Mouse (Mus musculus): ENCODE measurements around the gene Ubald1. TPM values are rescaled to one million over a fixed set of nuclear protein-coding genes. Genes with fewer than 3 reads are reported as not detected.
A peak's percentile ranks its signal among the peaks of the same experiment; 100 is the strongest.

Ubald1 gene
- polyA plus RNA-seq, 1 experiment, result 39.2 TPM

DNA sequence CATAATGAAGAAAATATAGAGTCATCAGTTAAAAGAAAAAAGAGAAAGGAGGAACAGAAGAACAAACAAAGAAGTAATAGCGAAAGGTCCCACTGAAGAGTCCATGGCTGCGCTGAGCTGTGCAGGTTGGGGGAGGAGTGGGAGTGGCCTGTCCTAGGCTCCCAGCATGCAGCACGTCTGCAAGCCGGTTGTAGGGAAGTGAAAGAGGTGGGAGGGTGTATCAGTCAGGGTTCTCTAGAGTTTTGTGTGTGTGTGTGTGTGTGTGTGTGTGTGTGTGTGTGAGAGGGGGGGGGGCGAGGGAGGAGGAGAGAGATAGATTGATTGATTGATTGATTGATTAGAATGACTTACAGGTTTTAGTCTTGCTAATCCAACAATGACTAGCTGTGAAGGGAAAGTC is 27.9 kb upstream of the Ubald1 start:
- H3K36me3 ChIP-seq (ENCODE audit: control insufficient read depth, insufficient read depth, low read length), result peaks cover 1% of the 10 kb centered on the region
- no peak overlapping the region for H3K4me3 ChIP-seq (ENCODE audit: insufficient read depth, low read depth, low read length)
- no peaks in the 10 kb centered on the region for H3K27me3 ChIP-seq (replicated peaks; ENCODE audit: control insufficient read depth, insufficient read depth, low read length)
- H3K4me1 ChIP-seq (ENCODE audit: control insufficient read depth, insufficient read depth, low read length), result peaks cover 32% of the 10 kb centered on the region; the same call in 1 of the 2 replicates
- no peak for TF ChIP-seq POLR2A (IDR thresholded peaks at IDR 0.05; ENCODE audit: low read depth, low read length)
- TF ChIP-seq CTCF (conservative IDR thresholded peaks at IDR 0.05; ENCODE audit: insufficient read depth, insufficient read length, low read depth, low read length), result no peak
- no peak overlapping the region for H3K27ac ChIP-seq (ENCODE audit: insufficient read depth, low read depth, low read length)
- 56% methylated on average over 5 of the region's 5 CpGs for WGBS
- no peak for DNase-seq

- Histone ChIP-seq H3K4me1 (ENCODE audit: control insufficient read depth, insufficient read depth, low read length) (peaks cover 34% of the 10 kb centered on the region; the same call in 1 of the 2 replicates), H3K27ac (ENCODE audit: insufficient read depth, low read depth, low read length) (0 out of 2 replicates have a peak overlapping the region, but pooled peaks have one; percentile 18), H3K4me3 (ENCODE audit: insufficient read depth, low read depth, low read length) (no peak overlapping the region), H3K27me3 (replicated peaks; ENCODE audit: control insufficient read depth, insufficient read depth, low read length) (no peaks in the 10 kb centered on the region), H3K36me3 (ENCODE audit: control insufficient read depth, insufficient read depth, low read length) (peaks cover 1% of the 10 kb centered on the region)
- no peak for TF ChIP-seq CTCF (conservative IDR thresholded peaks at IDR 0.05; ENCODE audit: insufficient read depth, insufficient read length, low read depth, low read length)
- no peak for TF ChIP-seq POLR2A (IDR thresholded peaks at IDR 0.05; ENCODE audit: low read depth, low read length)
- peak; percentile 75 for DNase-seq
- WGBS, result 24% methylated on average over 2 of the region's 2 CpGs
Observed at GRCm38 (mm10) chr16:4907386-4907785, 27.3 kb upstream of the Ubald1 start.

- Histone ChIP-seq H3K36me3 (ENCODE audit: control insufficient read depth, insufficient read depth, low read length) (peaks cover 1% of the 10 kb centered on the region; the same call in 1 of the 2 replicates), H3K4me3 (ENCODE audit: insufficient read depth, low read depth, low read length) (no peak overlapping the region), H3K27ac (ENCODE audit: insufficient read depth, low read depth, low read length) (no peak overlapping the region), H3K27me3 (replicated peaks; ENCODE audit: control insufficient read depth, insufficient read depth, low read length) (no peaks in the 10 kb centered on the region), H3K4me1 (ENCODE audit: control insufficient read depth, insufficient read depth, low read length) (peaks cover 34% of the 10 kb centered on the region; the same call in 1 of the 2 replicates)
- no peak for DNase-seq
- TF ChIP-seq CTCF (conservative IDR thresholded peaks at IDR 0.05; ENCODE audit: insufficient read depth, insufficient read length, low read depth, low read length) (no peak), POLR2A (IDR thresholded peaks at IDR 0.05; ENCODE audit: low read depth, low read length) (no peak)
Observed at GRCm38 (mm10) chr16:4906559-4906958, 26.4 kb upstream of the Ubald1 start.

DNA sequence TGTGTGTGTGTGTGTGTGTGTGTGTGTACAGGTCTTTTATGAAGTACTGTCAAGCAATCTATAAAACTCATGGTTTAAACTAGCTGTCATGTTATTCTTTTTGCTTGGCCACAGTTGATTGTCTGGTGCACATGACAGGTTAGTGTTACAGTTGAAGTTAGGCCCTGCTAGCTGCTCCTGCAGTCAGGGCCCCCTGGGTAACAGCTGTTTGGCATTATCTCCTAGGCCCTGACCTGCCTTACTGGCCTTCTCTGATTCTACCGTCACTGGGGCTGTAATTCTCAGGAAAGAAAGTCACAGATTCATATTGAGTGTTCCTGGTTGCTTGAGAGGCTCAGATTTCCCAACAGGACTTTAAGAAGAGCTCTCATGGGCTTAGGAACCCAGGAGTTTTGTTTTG is 25.5 kb upstream of the Ubald1 start:
- no peaks in the 10 kb centered on the region for H3K27me3 ChIP-seq (replicated peaks; ENCODE audit: control insufficient read depth, insufficient read depth, low read length)
- peaks cover under 1% of the 10 kb centered on the region; the same call in 1 of the 2 replicates for H3K36me3 ChIP-seq (ENCODE audit: control insufficient read depth, insufficient read depth, low read length)
- peaks cover 34% of the 10 kb centered on the region; the same call in 1 of the 2 replicates for H3K4me1 ChIP-seq (ENCODE audit: control insufficient read depth, insufficient read depth, low read length)
- TF ChIP-seq CTCF (conservative IDR thresholded peaks at IDR 0.05; ENCODE audit: insufficient read depth, insufficient read length, low read depth, low read length), result no peak
- TF ChIP-seq POLR2A (IDR thresholded peaks at IDR 0.05; ENCODE audit: low read depth, low read length), result no peak
- WGBS, result 43% methylated on average over 1 of the region's 1 CpGs
- H3K27ac ChIP-seq (ENCODE audit: insufficient read depth, low read depth, low read length), result no peak overlapping the region
- no peak for DNase-seq
- H3K4me3 ChIP-seq (ENCODE audit: insufficient read depth, low read depth, low read length), result no peak overlapping the region

- DNase-seq, result no peak
- 79% methylated on average over 3 of the region's 3 CpGs for WGBS
- H3K27me3 ChIP-seq (replicated peaks; ENCODE audit: control insufficient read depth, insufficient read depth, low read length), result no peaks in the 10 kb centered on the region
- H3K4me1 ChIP-seq (ENCODE audit: control insufficient read depth, insufficient read depth, low read length), result peaks cover 34% of the 10 kb centered on the region; the same call in 1 of the 2 replicates
- TF ChIP-seq CTCF (conservative IDR thresholded peaks at IDR 0.05; ENCODE audit: insufficient read depth, insufficient read length, low read depth, low read length) (no peak), POLR2A (IDR thresholded peaks at IDR 0.05; ENCODE audit: low read depth, low read length) (no peak)
- H3K4me3 ChIP-seq (ENCODE audit: insufficient read depth, low read depth, low read length), result no peak overlapping the region
- H3K36me3 ChIP-seq (ENCODE audit: control insufficient read depth, insufficient read depth, low read length), result no peaks in the 10 kb centered on the region
- H3K27ac ChIP-seq (ENCODE audit: insufficient read depth, low read depth, low read length), result no peak overlapping the region
Observed at GRCm38 (mm10) chr16:4904878-4905277, 24.8 kb upstream of the Ubald1 start.

DNA sequence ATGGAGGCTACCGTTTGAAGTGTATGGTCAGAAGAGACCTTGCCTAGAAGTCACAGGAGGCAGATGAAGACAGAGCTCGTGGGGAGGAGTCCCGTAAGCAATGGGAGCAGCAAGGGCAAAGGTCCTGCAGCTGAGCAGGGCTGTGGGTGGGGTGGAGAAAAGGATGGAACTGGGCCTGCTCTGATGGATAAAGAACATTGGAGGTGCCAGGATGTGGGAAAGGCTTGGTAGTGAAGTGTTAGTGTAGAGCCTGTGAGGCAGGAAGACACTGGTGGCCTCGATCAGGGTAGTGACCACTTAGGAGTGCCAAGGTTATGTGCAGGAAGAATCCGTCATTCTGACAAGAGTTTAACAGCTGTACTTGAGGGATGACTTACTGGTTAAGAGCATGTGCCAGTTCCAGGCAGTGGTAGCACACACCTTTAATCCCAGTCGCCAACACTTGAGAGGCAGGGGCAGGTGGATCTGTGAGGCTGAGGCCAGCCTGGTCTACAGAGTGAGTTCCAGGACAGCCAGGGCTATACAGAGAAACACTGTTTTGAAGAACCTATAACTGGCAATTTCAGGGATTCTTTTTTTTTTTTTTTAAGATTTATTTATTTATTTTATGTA is 23.5 kb upstream of the Ubald1 start:
- H3K4me3 ChIP-seq (ENCODE audit: insufficient read depth, low read depth, low read length), result no peak overlapping the region
- H3K36me3 ChIP-seq (ENCODE audit: control insufficient read depth, insufficient read depth, low read length), result no peaks in the 10 kb centered on the region
- 34% methylated on average over 6 of the region's 6 CpGs for WGBS
- no peak for TF ChIP-seq POLR2A (IDR thresholded peaks at IDR 0.05; ENCODE audit: low read depth, low read length)
- peak; percentile 76 for DNase-seq
- peaks cover 34% of the 10 kb centered on the region; the same call in 1 of the 2 replicates for H3K4me1 ChIP-seq (ENCODE audit: control insufficient read depth, insufficient read depth, low read length)
- H3K27me3 ChIP-seq (replicated peaks; ENCODE audit: control insufficient read depth, insufficient read depth, low read length), result no peaks in the 10 kb centered on the region
- no peak overlapping the region for H3K27ac ChIP-seq (ENCODE audit: insufficient read depth, low read depth, low read length)

DNA sequence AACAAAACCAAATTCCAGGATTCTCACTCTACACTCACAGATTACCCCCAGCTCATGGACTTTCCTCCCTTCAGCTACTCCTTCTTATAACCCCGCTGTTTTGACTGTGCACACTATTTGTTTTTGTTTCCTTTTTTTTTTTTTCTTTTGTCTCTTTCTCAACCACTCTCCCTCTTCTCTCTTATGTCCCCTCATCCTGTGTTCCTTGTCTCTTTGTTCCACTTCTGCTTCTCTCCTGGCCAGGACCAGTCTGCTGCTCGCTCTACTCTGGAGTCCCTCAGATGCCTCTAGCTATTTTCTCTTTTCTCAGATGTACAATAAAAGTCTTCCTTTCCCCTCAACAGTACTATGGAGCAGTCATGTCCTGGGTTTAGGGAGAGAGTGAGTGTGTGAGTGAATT is 22.3 kb upstream of the Ubald1 start:
- H3K27ac ChIP-seq (ENCODE audit: insufficient read depth, low read depth, low read length), result peak overlapping the region; percentile 3; the same call in 1 of the 2 replicates
- 64% methylated on average over 2 of the region's 2 CpGs for WGBS
- DNase-seq, result no peak
- no peaks in the 10 kb centered on the region for H3K27me3 ChIP-seq (replicated peaks; ENCODE audit: control insufficient read depth, insufficient read depth, low read length)
- H3K36me3 ChIP-seq (ENCODE audit: control insufficient read depth, insufficient read depth, low read length), result no peaks in the 10 kb centered on the region
- peaks cover 34% of the 10 kb centered on the region; the same call in 1 of the 2 replicates for H3K4me1 ChIP-seq (ENCODE audit: control insufficient read depth, insufficient read depth, low read length)
- H3K4me3 ChIP-seq (ENCODE audit: insufficient read depth, low read depth, low read length), result no peak overlapping the region
- TF ChIP-seq POLR2A (IDR thresholded peaks at IDR 0.05; ENCODE audit: low read depth, low read length), result no peak

All from kidney, adult 2 months (tissue).